Mouse (Mus musculus): Measurements from ENCODE around the gene Pcyt1a. TPM values are rescaled to one million over a fixed set of nuclear protein-coding genes. Genes with fewer than 3 reads are reported as not detected.

The Pcyt1a gene
- total and polyA plus RNA-seq, 3 experiments = 50.2 to 104 (median 101) TPM

DNA sequence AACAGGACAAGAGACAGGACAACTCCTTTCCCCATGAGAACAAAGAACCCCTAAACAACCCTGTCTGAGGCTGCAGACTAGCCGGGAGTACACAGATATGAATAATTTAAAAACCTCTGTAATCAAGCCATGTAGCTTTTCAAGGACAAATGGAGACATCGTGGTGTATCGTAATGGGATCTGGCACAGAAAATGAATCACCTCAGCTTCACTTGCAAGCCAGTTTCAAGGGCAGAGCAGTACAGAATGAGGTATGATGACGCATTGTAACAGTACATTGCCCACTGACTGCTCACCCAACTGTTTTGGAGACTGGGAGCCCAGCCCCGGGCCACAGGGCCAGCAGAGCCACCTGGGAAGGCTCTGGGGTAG is 93.5 kb downstream of the Pcyt1a start:
- no peak for ATAC-seq (ENCODE audit: extremely low read depth, insufficient number of reproducible peaks, low FRiP score, poor library complexity, severe bottlenecking)
- no peak for DNase-seq (ENCODE audit: low spot score)
- TF ChIP-seq TAL1 (conservative IDR thresholded peaks at IDR 0.05; ENCODE audit: low read depth, low read length) (no peak), GATA2 (IDR thresholded peaks at IDR 0.05; ENCODE audit: borderline replicate concordance, low read depth, low read length) (no peak), CTCF (IDR thresholded peaks at IDR 0.05; ENCODE audit: low read depth, low read length) (no peak)
- H3K4me3 ChIP-seq (ENCODE audit: low read depth, low read length) = no peak overlapping the region
- peaks cover 76% of the 10 kb centered on the region for H3K4me1 ChIP-seq (ENCODE audit: insufficient read depth, low read depth, low read length)
- no peaks in the 10 kb centered on the region for H3K36me3 ChIP-seq (replicated peaks)
- H3K27me3 ChIP-seq (ENCODE audit: insufficient read depth, low read length) = no peaks in the 10 kb centered on the region
- H3K9me3 ChIP-seq (replicated peaks) = no peaks in the 10 kb centered on the region

Other genes with a start within 250 kb of the Pcyt1a start
- gene Fbxo45, start 183.8 kb upstream of the Pcyt1a start, total RNA-seq (2014; fragmentation: Nextera tagmentation) = 15.7 and 18.8 TPM in 2 replicates
- gene Fbxo45, start 183.8 kb upstream of the Pcyt1a start, total RNA-seq (2017) = 25.6 and 29.8 TPM in 2 replicates
- 5.9 and 6.1 TPM in 2 replicates for gene Fbxo45, start 183.8 kb upstream of the Pcyt1a start, polyA plus RNA-seq (2012)
- gene Wdr53, start 183.7 kb upstream of the Pcyt1a start, total RNA-seq (2014; fragmentation: Nextera tagmentation) = 9.9 and 15.4 TPM in 2 replicates
- gene Wdr53, start 183.7 kb upstream of the Pcyt1a start, total RNA-seq (2017) = 24.9 and 26.3 TPM in 2 replicates
- 13.5 and 14.2 TPM in 2 replicates for gene Wdr53, start 183.7 kb upstream of the Pcyt1a start, polyA plus RNA-seq (2012)
- gene Smco1, start 159.5 kb upstream of the Pcyt1a start, total RNA-seq (2014; fragmentation: Nextera tagmentation) = not detected in 2 replicates
- 0.23 TPM in 1 of 2 replicates, not detected in the other for gene Smco1, start 159.5 kb upstream of the Pcyt1a start, total RNA-seq (2017)
- not detected in 2 replicates for gene Smco1, start 159.5 kb upstream of the Pcyt1a start, polyA plus RNA-seq (2012)
- gene Rnf168, start 153.5 kb upstream of the Pcyt1a start, total RNA-seq (2014; fragmentation: Nextera tagmentation) = 18.8 and 27.8 TPM in 2 replicates
- 48.3 and 55.3 TPM in 2 replicates for gene Rnf168, start 153.5 kb upstream of the Pcyt1a start, total RNA-seq (2017)
- gene Rnf168, start 153.5 kb upstream of the Pcyt1a start, polyA plus RNA-seq (2012) = 10.5 and 11.6 TPM in 2 replicates
- 86.3 and 126 TPM in 2 replicates for gene Ubxn7, start 98.7 kb upstream of the Pcyt1a start, total RNA-seq (2014; fragmentation: Nextera tagmentation)
- gene Ubxn7, start 98.7 kb upstream of the Pcyt1a start, total RNA-seq (2017) = 27.3 and 32.6 TPM in 2 replicates
- gene Ubxn7, start 98.7 kb upstream of the Pcyt1a start, polyA plus RNA-seq (2012) = 3.9 and 5.0 TPM in 2 replicates
- not detected in 2 replicates for gene Tm4sf19, start 30.4 kb upstream of the Pcyt1a start, total RNA-seq (2014; fragmentation: Nextera tagmentation)
- 0.12 and 0.60 TPM in 2 replicates for gene Tm4sf19, start 30.4 kb upstream of the Pcyt1a start, total RNA-seq (2017)
- not detected in 2 replicates for gene Tm4sf19, start 30.4 kb upstream of the Pcyt1a start, polyA plus RNA-seq (2012)
- gene Tctex1d2, start 11.2 kb upstream of the Pcyt1a start, total RNA-seq (2014; fragmentation: Nextera tagmentation) = 9.7 and 10.8 TPM in 2 replicates
- 33.9 and 35.2 TPM in 2 replicates for gene Tctex1d2, start 11.2 kb upstream of the Pcyt1a start, total RNA-seq (2017)
- gene Tctex1d2, start 11.2 kb upstream of the Pcyt1a start, polyA plus RNA-seq (2012) = 0.21 and 0.39 TPM in 2 replicates
- gene Slc51a, start 57.0 kb downstream of the Pcyt1a start, total RNA-seq (2014; fragmentation: Nextera tagmentation) = not detected in 2 replicates
- 1.3 and 2.0 TPM in 2 replicates for gene Slc51a, start 57.0 kb downstream of the Pcyt1a start, total RNA-seq (2017)
- gene Slc51a, start 57.0 kb downstream of the Pcyt1a start, polyA plus RNA-seq (2012) = 0.02 TPM in 1 of 2 replicates, not detected in the other
- not detected in 2 replicates for gene Zdhhc19, start 65.3 kb downstream of the Pcyt1a start, total RNA-seq (2014; fragmentation: Nextera tagmentation)
- gene Zdhhc19, start 65.3 kb downstream of the Pcyt1a start, total RNA-seq (2017) = 0.23 TPM in 1 of 2 replicates, not detected in the other
- gene Zdhhc19, start 65.3 kb downstream of the Pcyt1a start, polyA plus RNA-seq (2012) = not detected in 2 replicates
- 418 and 507 TPM in 2 replicates for gene Tfrc, start 178.0 kb downstream of the Pcyt1a start, total RNA-seq (2014; fragmentation: Nextera tagmentation)
- gene Tfrc, start 178.0 kb downstream of the Pcyt1a start, total RNA-seq (2017) = 571 and 620 TPM in 2 replicates
- gene Tfrc, start 178.0 kb downstream of the Pcyt1a start, polyA plus RNA-seq (2012) = 3.9 and 14.2 TPM in 2 replicates
- 27.3 and 31.5 TPM in 2 replicates for gene Tnk2, start 213.0 kb downstream of the Pcyt1a start, total RNA-seq (2014; fragmentation: Nextera tagmentation)
- gene Tnk2, start 213.0 kb downstream of the Pcyt1a start, total RNA-seq (2017) = 11.8 and 13.4 TPM in 2 replicates
- 197 and 236 TPM in 2 replicates for gene Tnk2, start 213.0 kb downstream of the Pcyt1a start, polyA plus RNA-seq (2012)

Measured in G1E (cell line).